Mouse (Mus musculus) heart, postnatal 0 days (tissue): ENCODE data around the gene Taf5. TPM values are rescaled to one million over a fixed set of nuclear protein-coding genes. Genes with fewer than 3 reads are reported as not detected.
A peak's percentile ranks its signal among the peaks of the same experiment; 100 is the strongest.

ENCODE experiments used
- ATAC-seq: fragments of 200-750 bp; cut with Nextera tagmentation; 2 replicates; pipeline ENCODE4 v1.8.0; 2017; ENCODE audit warnings: low read depth, moderate number of reproducible peaks, moderate library complexity; ENCODE audit not compliant: insufficient read depth
- DNase-seq: peaks from one replicate; pipeline ENCODE4 v3.0.0-alpha.2; 2016; ENCODE audit warnings: low spot score
- H3K27ac ChIP-seq: fragments of 300-500 bp; sonication (generic); 2 replicates; pipeline ENCODE4 v1.5.1; 2014; ENCODE audit warnings: low read depth, mild to moderate bottlenecking
- H3K27me3 ChIP-seq: fragments of 300-500 bp; sonication (generic); 2 replicates; pipeline ENCODE4 v1.6.1; 2014; ENCODE audit warnings: low read length, mixed read lengths; ENCODE audit not compliant: control insufficient read depth, insufficient read depth
- H3K36me3 ChIP-seq: fragments of 300-500 bp; sonication (generic); replicated peaks from 2 replicates; pipeline ENCODE4 v1.6.1; 2014; ENCODE audit warnings: low read length, mixed read lengths; ENCODE audit not compliant: control insufficient read depth, insufficient read depth
- H3K4me1 ChIP-seq: fragments of 300-500 bp; sonication (generic); 2 replicates; pipeline ENCODE4 v1.6.1; 2014; ENCODE audit warnings: antibody characterized with exemption; ENCODE audit not compliant: control insufficient read depth, insufficient read depth
- H3K4me2 ChIP-seq: fragments of 300-500 bp; sonication (generic); 2 replicates; pipeline ENCODE4 v1.6.1; 2014; ENCODE audit warnings: low read depth, mild to moderate bottlenecking, low read length, moderate library complexity
- H3K4me3 ChIP-seq: fragments of 300-500 bp; sonication (generic); 2 replicates; pipeline ENCODE4 v1.5.1; 2014; ENCODE audit warnings: low read depth, low read length
- H3K9ac ChIP-seq: fragments of 300-500 bp; sonication (generic); replicated peaks from 2 replicates; pipeline ENCODE4 v1.6.1; 2014; ENCODE audit warnings: low read depth, low read length, mixed read lengths
- H3K9me3 ChIP-seq: fragments of 300-500 bp; sonication (generic); replicated peaks from 2 replicates; pipeline ENCODE4 v1.6.1; 2016; ENCODE audit warnings: low read length; ENCODE audit not compliant: control insufficient read depth
- CTCF ChIP-seq: IDR thresholded peaks from 2 replicates; pipeline ENCODE4 v1.5.1; 2016; ENCODE audit warnings: antibody characterized with exemption, control low read depth, low read depth
- EP300 ChIP-seq: IDR thresholded peaks from 2 replicates; pipeline ENCODE4 v1.6.1; 2016; ENCODE audit warnings: antibody characterized with exemption, low read depth
- WGBS: fragments of 180-500 bp; shearing (Covaris S2); extraction: QIAGEN DNeasy Blood & Tissue Kit; methylation state at CpG from one replicate; pipeline ENCODE4 v1.1.7; 2014; 5-methylcytosine and 5-hydroxymethylcytosine counted together
- polyA plus RNA-seq: library from polyadenylated mRNA; unstranded; fragments of >200 nt; fragmentation: Nextera tagmentation; extraction: Ambion mirVana; gene quantifications from 2 replicates; pipeline ENCODE4 v1.2.1, GENCODE M21; 2015
- total RNA-seq: library from RNA; depleted of rRNA; stranded (reverse); fragments of >200 nt; gene quantifications from 2 replicates; pipeline ENCODE4 v1.2.3, GENCODE M21; 2014; ENCODE audit warnings: low replicate concordance

Taf5 gene
- total and polyA plus RNA-seq, 2 experiments from 2014 or later, result 1.5 to 7.0 TPM

GRCm38 (mm10) chr19:47036596-47036995, 30.9 kb upstream of the Taf5 start:
- Histone ChIP-seq H3K36me3 (peaks cover 20% of the 10 kb centered on the region), H3K9me3 (no peaks in the 10 kb centered on the region), H3K4me1 (no peaks in the 10 kb centered on the region), H3K4me2 (no peak overlapping the region), H3K4me3 (no peak overlapping the region), H3K9ac (no peak overlapping the region), H3K27ac (no peak overlapping the region), H3K27me3 (no peaks in the 10 kb centered on the region)
- WGBS, result 90% methylated on average over 3 of the region's 3 CpGs
- no peak for ATAC-seq
- no peak for TF ChIP-seq CTCF
- no peak for TF ChIP-seq EP300
- no peak for DNase-seq

DNA sequence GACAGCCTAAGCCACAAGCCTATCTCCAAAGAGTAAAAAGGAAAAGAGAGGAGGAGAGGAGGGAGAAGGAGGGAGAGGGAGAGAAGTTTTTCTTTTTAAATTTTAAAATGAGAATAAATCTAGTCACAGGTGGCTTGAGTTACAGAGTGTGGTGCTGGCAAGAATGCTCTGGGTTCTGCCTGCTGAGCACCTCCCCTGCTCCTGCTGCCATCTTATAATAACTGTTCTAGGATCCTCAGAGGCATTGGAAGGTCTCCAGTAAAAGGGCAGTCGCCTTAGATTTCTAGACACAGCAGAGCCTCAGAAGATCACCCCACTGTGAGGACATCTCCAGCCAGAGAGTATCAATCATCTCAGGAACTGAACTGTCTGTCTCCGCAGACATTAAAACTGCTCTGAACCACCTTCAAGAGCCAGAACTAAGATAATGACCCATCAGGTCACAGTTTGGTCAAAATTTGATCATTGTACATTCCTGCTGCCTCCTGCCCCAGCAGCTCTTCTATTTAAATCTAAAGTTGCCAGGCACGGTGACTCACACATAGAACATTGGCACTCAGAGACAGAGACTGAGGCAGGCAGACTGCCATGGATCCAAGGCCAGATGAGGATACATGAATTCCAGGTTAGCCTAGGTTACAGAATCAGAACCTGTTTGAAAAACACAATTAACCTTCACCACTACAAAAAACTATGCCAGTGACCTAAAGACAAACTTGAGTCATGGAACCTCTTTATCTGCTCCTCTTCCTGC, 26.6 kb upstream of the Taf5 start:
- Histone ChIP-seq H3K4me1 (no peaks in the 10 kb centered on the region), H3K27ac (no peak overlapping the region), H3K4me3 (no peak overlapping the region), H3K27me3 (no peaks in the 10 kb centered on the region), H3K9me3 (no peaks in the 10 kb centered on the region), H3K4me2 (no peak overlapping the region), H3K9ac (no peak overlapping the region), H3K36me3 (peaks cover 17% of the 10 kb centered on the region)
- TF ChIP-seq CTCF, result no peak
- TF ChIP-seq EP300, result no peak
- no peak for ATAC-seq
- DNase-seq, result no peak
- 70% methylated on average over 3 of the region's 3 CpGs for WGBS

- no peaks in the 10 kb centered on the region for H3K27me3 ChIP-seq
- no peak overlapping the region for H3K27ac ChIP-seq
- peaks cover 30% of the 10 kb centered on the region for H3K36me3 ChIP-seq
- no peak for ATAC-seq
- no peaks in the 10 kb centered on the region for H3K4me1 ChIP-seq
- H3K9ac ChIP-seq, result no peak overlapping the region
- no peak for DNase-seq
- H3K4me3 ChIP-seq, result no peak overlapping the region
- 85% methylated on average over 3 of the region's 3 CpGs for WGBS
- TF ChIP-seq EP300 (no peak), CTCF (peak; percentile 42)
- no peak overlapping the region for H3K4me2 ChIP-seq
- no peaks in the 10 kb centered on the region for H3K9me3 ChIP-seq
Measured at GRCm38 (mm10) chr19:47043608-47044007, 23.9 kb upstream of the Taf5 start.

GRCm38 (mm10) chr19:47046343-47046742, 21.2 kb upstream of the Taf5 start:
- Histone ChIP-seq H3K9ac (no peak overlapping the region), H3K36me3 (peaks cover 18% of the 10 kb centered on the region; the same call in 1 of the 2 replicates), H3K4me2 (no peak overlapping the region), H3K4me3 (no peak overlapping the region), H3K9me3 (no peaks in the 10 kb centered on the region), H3K27me3 (no peaks in the 10 kb centered on the region), H3K27ac (no peak overlapping the region), H3K4me1 (peaks cover 6% of the 10 kb centered on the region; the same call in 1 of the 2 replicates)
- WGBS, result 92% methylated on average over 1 of the region's 1 CpGs
- no peak for DNase-seq
- ATAC-seq, result no peak
- TF ChIP-seq CTCF, result peak; percentile 21
- TF ChIP-seq EP300, result no peak

- H3K9me3 ChIP-seq, result no peaks in the 10 kb centered on the region
- ATAC-seq (no peak), DNase-seq (no peak)
- no peak overlapping the region for H3K4me3 ChIP-seq
- H3K27ac ChIP-seq, result no peak overlapping the region
- TF ChIP-seq CTCF, result no peak
- no peak for TF ChIP-seq EP300
- no peaks in the 10 kb centered on the region for H3K27me3 ChIP-seq
- 84% methylated on average over 13 of the region's 13 CpGs for WGBS
- peaks cover 6% of the 10 kb centered on the region; the same call in 1 of the 2 replicates for H3K4me1 ChIP-seq
- H3K9ac ChIP-seq, result no peak overlapping the region
- H3K4me2 ChIP-seq, result no peak overlapping the region
- H3K36me3 ChIP-seq, result peaks cover 18% of the 10 kb centered on the region; the same call in 1 of the 2 replicates
Measured at GRCm38 (mm10) chr19:47047236-47047833, 20.2 kb upstream of the Taf5 start.
